Mouse (Mus musculus): ENCODE measurements around the gene Pigh. TPM values are rescaled to one million over a fixed set of nuclear protein-coding genes. Genes with fewer than 3 reads are reported as not detected.

Pigh gene
- 14.8 and 15.7 TPM in 2 replicates for polyA plus RNA-seq (2015; fragmentation: Nextera tagmentation; extraction: Ambion mirVana)

DNA sequence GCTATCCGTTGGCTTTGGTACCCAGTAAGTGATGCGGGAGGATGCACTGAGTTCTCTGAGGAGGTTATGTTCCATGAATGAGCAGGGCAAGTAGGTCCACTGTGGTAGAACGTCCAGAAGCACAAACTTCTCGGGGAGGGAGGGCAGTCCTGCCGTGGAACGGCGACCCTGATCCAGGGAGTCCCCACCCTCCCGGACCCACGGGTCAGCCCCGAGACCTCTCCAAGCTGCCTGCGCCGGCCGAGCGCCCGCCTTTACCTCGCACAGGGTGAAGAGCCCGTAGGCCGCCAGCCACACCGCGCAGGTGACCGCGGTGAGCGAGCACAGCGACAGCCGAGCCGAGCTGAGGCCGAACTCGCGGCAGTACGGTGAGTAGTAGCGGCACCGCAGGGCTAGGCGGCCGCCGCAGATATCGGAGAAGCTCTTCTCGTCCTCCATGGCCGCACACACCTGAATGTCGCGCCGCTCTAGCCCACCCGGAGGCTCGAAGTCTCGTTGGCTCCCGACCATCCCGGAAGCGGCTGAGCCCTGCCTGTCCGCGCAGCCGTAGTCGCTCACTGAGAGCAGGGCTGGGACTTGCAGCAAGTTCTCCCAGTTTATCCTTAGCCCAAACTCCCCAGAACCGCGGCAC is at the start of gene Pigh:
Gene Pigh, minus strand, starts transcription at position 470 of the 631 bp plus-strand sequence.
- H3K36me3 ChIP-seq (ENCODE audit: insufficient read depth, low read length) = no peaks in the 10 kb centered on the region
- ATAC-seq (peak; percentile 96), DNase-seq (ENCODE audit: low spot score) (peak; percentile 93)
- peak within 1 kb of the TSS; percentile 75 for H3K4me3 ChIP-seq (ENCODE audit: low read depth, low read length)
- under 1% methylated on average over 44 of the region's 53 CpGs for WGBS
- H3K9ac ChIP-seq (replicated peaks; ENCODE audit: low read depth) = peak within 1 kb of the TSS; percentile 75
- H3K9me3 ChIP-seq (ENCODE audit: low read length) = no peaks in the 10 kb centered on the region
- H3K4me1 ChIP-seq (ENCODE audit: insufficient read depth, low read depth, low read length) = no peaks in the 10 kb centered on the region
- H3K27ac ChIP-seq (ENCODE audit: low read length) = no peak within 1 kb of the TSS
- H3K4me2 ChIP-seq (replicated peaks; ENCODE audit: low read depth, low read length) = peak within 1 kb of the TSS; percentile 89
- no peak; the same call in 1 of the 2 replicates for TF ChIP-seq CTCF (IDR thresholded peaks at IDR 0.05)
- TF ChIP-seq EP300 (IDR thresholded peaks at IDR 0.05) = no peak
- H3K27me3 ChIP-seq (replicated peaks; ENCODE audit: insufficient read depth, low read length) = no peaks in the 10 kb centered on the region

- H3K36me3 ChIP-seq (ENCODE audit: insufficient read depth, low read length) = no peaks in the 10 kb centered on the region
- peak; percentile 47 for DNase-seq (ENCODE audit: low spot score)
Measured at GRCm38 (mm10) chr12:79138999-79139398, 49.5 kb upstream of the Pigh start.

DNA sequence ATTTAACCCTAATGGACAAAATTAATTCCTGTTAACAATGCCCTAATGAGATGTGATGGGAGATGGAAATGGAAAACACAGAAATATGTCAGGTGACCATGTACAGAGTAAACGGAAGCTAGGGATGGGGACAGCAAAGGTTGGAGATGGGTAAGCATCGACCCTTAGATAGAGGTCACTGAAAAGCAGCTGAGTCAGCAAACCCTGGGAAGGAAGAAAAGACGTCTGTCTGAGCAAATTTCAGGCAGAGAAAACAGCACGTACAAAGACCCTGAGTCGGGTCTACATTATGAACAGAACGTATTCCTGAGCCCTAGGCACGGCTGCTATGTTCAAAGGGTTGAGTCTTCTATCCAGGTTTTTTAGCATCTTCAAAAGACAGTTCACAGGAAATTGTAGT is 47.5 kb upstream of the Pigh start:
- Histone ChIP-seq H3K9me3 (ENCODE audit: low read length) (no peaks in the 10 kb centered on the region), H3K36me3 (ENCODE audit: insufficient read depth, low read length) (no peaks in the 10 kb centered on the region), H3K4me3 (ENCODE audit: low read depth, low read length) (no peak overlapping the region), H3K4me1 (ENCODE audit: insufficient read depth, low read depth, low read length) (no peaks in the 10 kb centered on the region), H3K27me3 (replicated peaks; ENCODE audit: insufficient read depth, low read length) (no peaks in the 10 kb centered on the region), H3K4me2 (replicated peaks; ENCODE audit: low read depth, low read length) (no peak overlapping the region), H3K27ac (ENCODE audit: low read length) (no peak overlapping the region), H3K9ac (replicated peaks; ENCODE audit: low read depth) (no peak overlapping the region)
- DNase-seq (ENCODE audit: low spot score) = no peak
- no peak for ATAC-seq
- 81% methylated on average over 7 of the region's 7 CpGs for WGBS
- TF ChIP-seq CTCF (IDR thresholded peaks at IDR 0.05) = no peak
- no peak for TF ChIP-seq EP300 (IDR thresholded peaks at IDR 0.05)

More at GRCm38 (mm10) chr12:79138999-79139398, 49.5 kb upstream of the Pigh start:
- Histone ChIP-seq H3K4me3 (ENCODE audit: low read depth, low read length) (no peak overlapping the region), H3K4me2 (replicated peaks; ENCODE audit: low read depth, low read length) (no peak overlapping the region), H3K27ac (ENCODE audit: low read length) (peak overlapping the region; percentile 14; the same call in 1 of the 2 replicates), H3K9ac (replicated peaks; ENCODE audit: low read depth) (no peak overlapping the region), H3K9me3 (ENCODE audit: low read length) (no peaks in the 10 kb centered on the region), H3K4me1 (ENCODE audit: insufficient read depth, low read depth, low read length) (no peaks in the 10 kb centered on the region), H3K27me3 (replicated peaks; ENCODE audit: insufficient read depth, low read length) (no peaks in the 10 kb centered on the region)
- TF ChIP-seq EP300 (IDR thresholded peaks at IDR 0.05) (peak; percentile 60; the same call in 1 of the 2 replicates), CTCF (IDR thresholded peaks at IDR 0.05) (no peak)
- ATAC-seq = peak; percentile 79

DNA sequence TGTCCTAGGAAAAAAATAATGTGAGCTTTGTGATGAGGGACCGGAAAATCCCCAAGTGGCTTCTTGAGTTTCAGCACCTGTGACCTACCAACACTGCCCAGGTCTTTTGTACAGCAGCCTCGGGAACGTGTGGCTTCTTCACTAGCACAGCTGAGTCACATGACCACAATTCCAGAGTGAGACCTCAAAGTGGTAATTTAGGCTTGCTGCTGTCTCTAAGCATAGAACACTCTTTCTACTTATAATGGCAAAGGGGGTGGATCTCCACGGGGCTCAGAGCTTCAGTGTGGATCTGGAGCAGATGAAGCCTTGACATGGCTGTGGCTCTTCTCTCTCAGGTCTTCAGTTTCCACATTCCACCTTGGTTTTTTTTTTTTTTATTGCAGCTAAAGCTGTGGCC is 45.7 kb upstream of the Pigh start:
- Histone ChIP-seq H3K36me3 (ENCODE audit: insufficient read depth, low read length) (no peaks in the 10 kb centered on the region), H3K27ac (ENCODE audit: low read length) (no peak overlapping the region), H3K4me2 (replicated peaks; ENCODE audit: low read depth, low read length) (no peak overlapping the region), H3K4me3 (ENCODE audit: low read depth, low read length) (no peak overlapping the region), H3K9ac (replicated peaks; ENCODE audit: low read depth) (no peak overlapping the region), H3K27me3 (replicated peaks; ENCODE audit: insufficient read depth, low read length) (peaks cover 13% of the 10 kb centered on the region; the same call in 1 of the 2 replicates), H3K9me3 (ENCODE audit: low read length) (no peaks in the 10 kb centered on the region), H3K4me1 (ENCODE audit: insufficient read depth, low read depth, low read length) (no peaks in the 10 kb centered on the region)
- DNase-seq (ENCODE audit: low spot score) (no peak), ATAC-seq (no peak)
- 30% methylated on average over 4 of the region's 4 CpGs for WGBS
- TF ChIP-seq CTCF (IDR thresholded peaks at IDR 0.05) (no peak), EP300 (IDR thresholded peaks at IDR 0.05) (no peak)

GRCm38 (mm10) chr12:79134676-79135075 is 45.2 kb upstream of the Pigh start:
- no peak overlapping the region for H3K4me2 ChIP-seq (replicated peaks; ENCODE audit: low read depth, low read length)
- DNase-seq (ENCODE audit: low spot score) (no peak), ATAC-seq (no peak)
- H3K9ac ChIP-seq (replicated peaks; ENCODE audit: low read depth) = no peak overlapping the region
- no peaks in the 10 kb centered on the region for H3K36me3 ChIP-seq (ENCODE audit: insufficient read depth, low read length)
- TF ChIP-seq CTCF (IDR thresholded peaks at IDR 0.05) = no peak
- no peak for TF ChIP-seq EP300 (IDR thresholded peaks at IDR 0.05)
- 37% methylated on average over 8 of the region's 8 CpGs for WGBS
- no peak overlapping the region for H3K4me3 ChIP-seq (ENCODE audit: low read depth, low read length)
- H3K4me1 ChIP-seq (ENCODE audit: insufficient read depth, low read depth, low read length) = no peaks in the 10 kb centered on the region
- peaks cover 13% of the 10 kb centered on the region; the same call in 1 of the 2 replicates for H3K27me3 ChIP-seq (replicated peaks; ENCODE audit: insufficient read depth, low read length)
- H3K27ac ChIP-seq (ENCODE audit: low read length) = no peak overlapping the region
- no peaks in the 10 kb centered on the region for H3K9me3 ChIP-seq (ENCODE audit: low read length)

DNA sequence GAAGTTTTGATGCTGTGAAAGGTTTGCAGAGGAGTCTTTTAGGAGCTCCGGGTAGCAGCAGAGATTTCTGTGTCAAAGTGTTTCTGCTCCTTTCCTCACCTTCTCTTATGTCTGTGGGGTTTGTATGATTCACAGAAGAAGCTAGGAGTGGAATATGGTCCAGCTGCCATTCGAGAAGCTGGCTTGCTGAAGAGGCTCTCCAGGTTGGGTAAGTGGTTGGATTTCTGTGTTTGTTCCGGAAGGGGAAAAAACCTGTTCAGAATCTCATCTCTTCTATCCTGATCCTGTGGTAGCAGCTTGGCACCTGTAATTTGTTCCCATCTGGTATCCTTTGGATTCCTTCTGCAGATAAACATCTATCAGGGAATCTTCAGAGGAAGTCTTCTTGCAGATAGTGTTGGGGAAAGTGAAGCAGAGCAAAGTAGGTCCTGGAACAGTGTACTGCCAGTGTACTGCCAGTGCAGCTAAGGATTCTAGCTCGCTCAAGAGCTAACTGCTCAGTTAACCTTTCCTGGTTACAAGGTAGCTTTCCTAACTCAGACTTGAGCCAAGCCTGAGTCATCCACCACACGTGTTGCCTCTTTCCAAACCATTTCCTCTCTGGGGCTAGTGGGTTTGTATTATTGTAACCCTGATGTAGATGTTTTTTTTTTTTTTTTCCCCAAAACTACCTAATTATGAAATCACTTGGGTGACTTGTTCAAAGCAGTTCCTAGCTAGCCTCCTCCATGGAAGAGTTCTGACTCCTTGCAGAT is 42.4 kb upstream of the Pigh start:
- Histone ChIP-seq H3K4me3 (ENCODE audit: low read depth, low read length) (peak overlapping the region; percentile 39), H3K36me3 (ENCODE audit: insufficient read depth, low read length) (no peaks in the 10 kb centered on the region), H3K9me3 (ENCODE audit: low read length) (no peaks in the 10 kb centered on the region), H3K4me2 (replicated peaks; ENCODE audit: low read depth, low read length) (peak overlapping the region; percentile 61), H3K4me1 (ENCODE audit: insufficient read depth, low read depth, low read length) (no peaks in the 10 kb centered on the region), H3K9ac (replicated peaks; ENCODE audit: low read depth) (no peak overlapping the region), H3K27me3 (replicated peaks; ENCODE audit: insufficient read depth, low read length) (peaks cover 13% of the 10 kb centered on the region; the same call in 1 of the 2 replicates), H3K27ac (ENCODE audit: low read length) (peak overlapping the region; percentile 33; the same call in 1 of the 2 replicates)
- TF ChIP-seq CTCF (IDR thresholded peaks at IDR 0.05) (no peak), EP300 (IDR thresholded peaks at IDR 0.05) (no peak)
- peak; percentile 75 for DNase-seq (ENCODE audit: low spot score)
- ATAC-seq = peak; percentile 67
- WGBS = 23% methylated on average over 5 of the region's 5 CpGs

Measured in lung, postnatal 0 days (tissue).